Mouse (Mus musculus) kidney, adult 2 months (tissue): Measurements from ENCODE around the gene Naa38. TPM values are rescaled to one million over a fixed set of nuclear protein-coding genes. Genes with fewer than 3 reads are reported as not detected.

Source experiments
- DNase-seq: peaks from one replicate; pipeline ENCODE4 v3.0.0; 2021
- H3K27ac ChIP-seq: fragments of 200-500 bp; 2 replicates; pipeline ENCODE4 v1.5.1; 2012; ENCODE audit warnings: low read depth, low read length, control low read depth, inconsistent platforms; ENCODE audit not compliant: insufficient read depth
- H3K27me3 ChIP-seq: fragments of 200-500 bp; replicated peaks from 2 replicates; pipeline ENCODE4 v1.6.1; 2012; ENCODE audit warnings: mild to moderate bottlenecking, moderate library complexity, low read length, inconsistent platforms; ENCODE audit not compliant: control insufficient read depth, insufficient read depth
- H3K36me3 ChIP-seq: fragments of 200-500 bp; 2 replicates; pipeline ENCODE4 v1.6.1; 2012; ENCODE audit warnings: mild to moderate bottlenecking, moderate library complexity, low read length, inconsistent platforms; ENCODE audit not compliant: control insufficient read depth, insufficient read depth
- H3K4me1 ChIP-seq: fragments of 200-500 bp; 2 replicates; pipeline ENCODE4 v1.6.1; 2011; ENCODE audit warnings: low read length; ENCODE audit not compliant: control insufficient read depth, insufficient read depth
- H3K4me3 ChIP-seq: fragments of 200-500 bp; 2 replicates; pipeline ENCODE4 v1.5.1; 2011; ENCODE audit warnings: mild to moderate bottlenecking, low read depth, low read length, control low read depth; ENCODE audit not compliant: insufficient read depth
- CTCF ChIP-seq: fragments of 200-500 bp; conservative IDR thresholded peaks from 2 replicates; pipeline ENCODE4 v1.5.1; 2011; ENCODE audit warnings: low read depth, mild to moderate bottlenecking, control low read depth, low read length, moderate library complexity, mixed read lengths; ENCODE audit not compliant: insufficient read depth, insufficient read length
- POLR2A ChIP-seq: fragments of 200-500 bp; IDR thresholded peaks from one replicate; pipeline ENCODE4 v1.6.1; 2011; ENCODE audit warnings: low read depth, low read length, control low read depth
- WGBS: fragments of 180-500 bp; shearing (Covaris S2); methylation state at CpG from one replicate; pipeline ENCODE4 v1.1.7; 2018; 5-methylcytosine and 5-hydroxymethylcytosine counted together
- polyA plus RNA-seq: library from polyadenylated mRNA; depleted of rRNA; stranded (reverse); fragments of >200 nt; gene quantifications from 2 replicates; pipeline ENCODE4 v1.2.3, GENCODE M21; 2012

The Naa38 gene
- polyA plus RNA-seq, 1 experiment, result 317 TPM

DNA sequence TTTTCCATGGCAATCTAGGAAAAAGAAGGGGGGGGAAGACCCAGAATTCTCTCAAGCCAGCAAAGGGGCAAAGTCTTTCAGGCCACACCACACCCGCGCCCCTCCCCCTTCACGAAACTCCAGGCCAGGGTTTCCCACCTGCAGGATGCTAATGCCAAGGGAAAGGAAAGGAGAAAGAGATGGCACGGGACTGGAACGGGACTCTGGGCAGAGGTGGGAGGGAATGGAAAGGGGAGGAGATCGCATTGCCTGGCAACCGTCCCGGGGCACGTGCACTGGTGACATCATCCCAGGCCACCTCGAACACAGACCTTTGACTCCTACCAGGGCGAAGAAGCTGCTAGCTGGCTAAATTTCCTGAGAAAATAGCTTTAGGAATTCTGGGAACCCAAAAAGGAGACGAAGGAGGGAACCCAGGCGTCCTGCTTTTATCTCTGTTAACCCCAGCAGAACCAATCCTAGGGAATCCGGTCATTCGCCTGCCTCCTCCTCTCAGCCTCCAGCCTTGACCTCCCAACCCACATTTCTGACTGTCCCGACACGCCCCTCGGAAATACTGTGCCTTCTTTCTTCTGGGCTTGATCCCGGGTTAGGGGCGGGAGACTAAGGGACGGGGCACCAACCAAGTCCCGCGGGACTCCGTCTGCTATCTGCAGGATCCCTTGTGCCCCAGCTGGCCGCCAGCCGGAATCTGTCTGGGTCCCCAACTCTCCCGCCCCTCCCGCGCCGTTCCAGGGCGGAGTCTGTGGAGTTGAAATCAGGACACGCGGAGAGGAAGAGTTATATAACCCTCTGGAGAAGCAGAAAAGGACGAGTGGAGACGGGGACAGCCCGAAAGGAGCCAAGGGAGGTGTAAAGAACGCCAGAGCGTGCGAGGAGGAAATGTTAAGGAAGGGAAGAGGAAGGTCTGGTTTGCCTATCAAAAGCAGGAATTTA lies 22.4 kb downstream of the Naa38 start:
- DNase-seq, result peak; percentile 99
- under 1% methylated on average over 39 of the region's 39 CpGs for WGBS
- peaks cover 26% of the 10 kb centered on the region for H3K4me1 ChIP-seq

GRCm38 (mm10) chr11:69418481-69419442 lies 23.5 kb downstream of the Naa38 start:
- Histone ChIP-seq H3K4me3 (peak overlapping the region; percentile 70), H3K36me3 (no peaks in the 10 kb centered on the region), H3K27ac (peak overlapping the region; percentile 98), H3K4me1 (peaks cover 16% of the 10 kb centered on the region), H3K27me3 (no peaks in the 10 kb centered on the region)
- peak; percentile 32 for TF ChIP-seq POLR2A
- TF ChIP-seq CTCF, result 0 out of 2 replicates have a peak, but pooled peaks have one; percentile 17
- DNase-seq, result peak; percentile 98
- WGBS, result under 1% methylated on average over 45 of the region's 45 CpGs

More for the DNA sequence above, 22.4 kb downstream of the Naa38 start:
- peak overlapping the region; percentile 67 for H3K4me3 ChIP-seq
- TF ChIP-seq CTCF, result no peak
- TF ChIP-seq POLR2A, result peak; percentile 87
- no peaks in the 10 kb centered on the region for H3K36me3 ChIP-seq
- H3K27ac ChIP-seq, result peak overlapping the region; percentile 98
- no peaks in the 10 kb centered on the region for H3K27me3 ChIP-seq

DNA sequence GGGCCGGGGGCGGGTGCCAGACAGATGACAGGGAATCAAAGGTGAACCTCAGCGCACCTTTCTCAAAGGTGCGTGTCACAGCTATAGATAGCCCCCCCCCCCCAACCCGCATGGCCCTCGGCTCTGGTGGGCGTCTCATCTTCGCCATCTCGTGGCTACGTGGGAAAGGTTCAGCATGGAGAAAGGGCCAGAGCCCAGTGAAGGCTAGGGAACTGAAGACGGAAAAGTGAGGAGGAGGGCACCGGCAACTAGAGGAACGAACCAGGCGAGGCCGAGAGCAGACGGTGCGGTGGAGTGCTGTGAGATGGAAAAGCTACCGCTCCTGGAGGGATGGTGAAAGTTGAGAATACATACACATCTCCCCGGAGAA lies 24.1 kb downstream of the Naa38 start:
- Histone ChIP-seq H3K4me3 (peak overlapping the region; percentile 70), H3K4me1 (peaks cover 9% of the 10 kb centered on the region), H3K27ac (peak overlapping the region; percentile 82), H3K27me3 (no peaks in the 10 kb centered on the region), H3K36me3 (no peaks in the 10 kb centered on the region)
- DNase-seq, result peak; percentile 43
- TF ChIP-seq CTCF (peak; percentile 45), POLR2A (no peak)
- 1% methylated on average over 19 of the region's 19 CpGs for WGBS

DNA sequence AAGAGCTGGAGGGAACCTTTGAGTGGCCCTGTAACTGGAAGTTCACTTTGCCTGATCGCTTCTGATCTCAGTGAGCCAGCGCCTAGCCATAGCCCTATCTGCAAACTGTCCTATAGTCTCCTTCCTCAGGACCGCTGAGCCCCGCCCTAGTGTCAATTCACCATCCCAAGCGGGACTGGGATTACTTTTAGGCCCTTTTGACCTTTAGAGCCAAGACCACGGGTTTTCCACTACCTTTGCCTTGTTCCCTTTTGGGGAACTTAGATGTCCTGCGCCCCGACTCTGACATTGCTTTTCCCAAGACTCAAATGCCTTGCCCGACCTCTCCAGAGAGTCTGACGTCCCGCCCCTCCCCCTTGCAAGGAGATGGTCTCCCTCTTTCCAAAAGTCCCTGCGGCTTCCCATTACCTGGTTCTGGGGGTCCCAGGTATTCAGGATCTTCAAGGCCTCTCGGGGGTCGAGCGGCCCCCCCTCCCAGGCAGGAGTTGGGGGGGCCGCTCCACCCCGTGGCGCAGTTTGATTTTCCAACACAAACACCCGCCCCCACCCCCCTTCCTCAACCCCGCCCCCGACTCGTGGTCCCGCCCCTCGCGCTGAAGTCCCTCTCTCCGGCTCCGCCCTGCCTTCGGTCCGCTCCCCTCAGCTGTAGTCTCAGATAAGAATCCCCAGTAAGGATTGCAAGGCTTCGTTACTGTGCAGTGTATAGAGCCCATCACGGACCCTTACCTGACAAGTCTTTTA lies 24.7 kb downstream of the Naa38 start:
- Histone ChIP-seq H3K4me1 (peaks cover 7% of the 10 kb centered on the region; the same call in 1 of the 2 replicates), H3K27me3 (no peaks in the 10 kb centered on the region), H3K36me3 (no peaks in the 10 kb centered on the region), H3K27ac (peak overlapping the region; percentile 82), H3K4me3 (peak overlapping the region; percentile 70)
- TF ChIP-seq POLR2A, result no peak
- no peak for TF ChIP-seq CTCF
- 1% methylated on average over 31 of the region's 31 CpGs for WGBS
- peak; percentile 69 for DNase-seq

- DNase-seq, result no peak
- peak overlapping the region; percentile 70 for H3K4me3 ChIP-seq
- TF ChIP-seq CTCF (no peak), POLR2A (no peak)
- no peak overlapping the region for H3K27ac ChIP-seq
- no peaks in the 10 kb centered on the region for H3K27me3 ChIP-seq
- H3K4me1 ChIP-seq, result peaks cover 7% of the 10 kb centered on the region; the same call in 1 of the 2 replicates
- 28% methylated on average over 10 of the region's 10 CpGs for WGBS
- H3K36me3 ChIP-seq, result no peaks in the 10 kb centered on the region
These were observed 25.3 kb downstream of the Naa38 start for GRCm38 (mm10) chr11:69420554-69421000.

GRCm38 (mm10) chr11:69421131-69421977 lies 26.1 kb downstream of the Naa38 start:
- no peak for TF ChIP-seq CTCF
- TF ChIP-seq POLR2A, result no peak
- WGBS, result 39% methylated on average over 25 of the region's 25 CpGs
- no peak overlapping the region for H3K4me3 ChIP-seq
- H3K27ac ChIP-seq, result no peak overlapping the region
- H3K36me3 ChIP-seq, result no peaks in the 10 kb centered on the region
- H3K27me3 ChIP-seq, result no peaks in the 10 kb centered on the region
- H3K4me1 ChIP-seq, result peaks cover 7% of the 10 kb centered on the region; the same call in 1 of the 2 replicates
- no peak for DNase-seq
